23 mouse cellular contexts compared by ENCODE assay signal in the genomic region with DNA sequence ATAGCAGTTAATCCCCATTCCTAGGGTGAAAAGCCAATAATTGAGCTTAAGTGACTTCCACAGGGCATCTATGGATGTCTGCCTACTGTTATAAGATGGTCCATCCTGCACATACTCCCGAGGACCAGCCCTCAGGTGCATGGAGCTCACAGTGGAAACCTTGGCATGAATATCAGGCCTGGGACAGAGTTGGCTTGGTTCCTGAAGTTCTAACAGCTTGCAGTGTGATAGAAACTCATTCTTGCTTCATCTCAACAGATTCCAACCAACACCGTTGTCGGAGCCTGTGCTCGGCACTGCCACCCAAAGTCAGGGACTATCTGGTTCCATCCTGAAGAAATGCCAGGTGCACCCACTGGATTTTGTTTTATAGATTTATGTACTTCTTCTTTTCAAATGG.
DNase-seq lines count a peak whose midpoint lies in the region; ATAC-seq and TF ChIP-seq lines count a peak whose summit lies in the region.
"Had no signal": no experiment of that assay in that cellular context is flagged by ENCODE, and none has a peak within 500 bp of the region (broad histone marks: within the 10 kb centered on the region; RNA-seq: fewer than 3 reads in every experiment).

No protein-coding gene starts in this region.

- H3K27me3 ChIP-seq in midbrain, postnatal 0 days (ENCODE audit: insufficient read depth, low read length) = no peaks in the 10 kb centered on the region
- H3K27me3 ChIP-seq in midbrain, embryonic 10.5 days (ENCODE audit: low read depth, poor library complexity, severe bottlenecking) = no peaks in the 10 kb centered on the region
- H3K27me3 ChIP-seq in liver, embryonic 12.5 days (replicated peaks) = no peaks in the 10 kb centered on the region
- H3K27me3 ChIP-seq in intestine, embryonic 15.5 days (replicated peaks) = no peaks in the 10 kb centered on the region
- H3K27me3 ChIP-seq: CH12.LX; embryonic facial prominence, embryonic 15.5 days; forebrain, embryonic 12.5 days; kidney, embryonic 15.5 days; limb, embryonic 13.5 days; midbrain, embryonic 12.5 days had no signal

- H3K36me3 ChIP-seq in midbrain, postnatal 0 days (ENCODE audit: insufficient read depth, low read length) = no peaks in the 10 kb centered on the region
- no peaks in the 10 kb centered on the region for H3K36me3 ChIP-seq in midbrain, embryonic 10.5 days
- no peaks in the 10 kb centered on the region for H3K36me3 ChIP-seq in liver, embryonic 12.5 days
- no peaks in the 10 kb centered on the region for H3K36me3 ChIP-seq in intestine, embryonic 15.5 days
- H3K36me3 ChIP-seq: embryonic facial prominence, embryonic 15.5 days; forebrain, embryonic 12.5 days; kidney, embryonic 15.5 days; limb, embryonic 13.5 days; midbrain, embryonic 12.5 days had no signal

- 87% methylated on average over 4 of the region's 4 CpGs for WGBS in midbrain, postnatal 0 days
- WGBS in midbrain, embryonic 10.5 days = 93% methylated on average over 4 of the region's 4 CpGs
- 78% methylated on average over 4 of the region's 4 CpGs for WGBS in liver, embryonic 12.5 days (ENCODE audit: insufficient replicate concordance)
- WGBS in intestine, embryonic 15.5 days = 89% methylated on average over 4 of the region's 4 CpGs

- no peaks in the 10 kb centered on the region for H3K9me3 ChIP-seq in midbrain, postnatal 0 days (ENCODE audit: low read length)
- H3K9me3 ChIP-seq in midbrain, embryonic 10.5 days (replicated peaks) = no peaks in the 10 kb centered on the region
- no peaks in the 10 kb centered on the region; the same call in 1 of the 2 replicates for H3K9me3 ChIP-seq in liver, embryonic 12.5 days (replicated peaks)
- H3K9me3 ChIP-seq in intestine, embryonic 15.5 days = no peaks in the 10 kb centered on the region
- H3K9me3 ChIP-seq: kidney, embryonic 15.5 days; limb, embryonic 13.5 days; midbrain, embryonic 12.5 days had no signal

- H3K9ac ChIP-seq in midbrain, postnatal 0 days (replicated peaks; ENCODE audit: low read length, poor library complexity, severe bottlenecking) = no peak overlapping the region
- no peak overlapping the region for H3K9ac ChIP-seq in liver, embryonic 12.5 days
- no peak overlapping the region for H3K9ac ChIP-seq in intestine, embryonic 15.5 days
- H3K9ac ChIP-seq: embryonic facial prominence, embryonic 15.5 days; forebrain, embryonic 12.5 days; forebrain, postnatal 0 days; kidney, embryonic 15.5 days; limb, embryonic 13.5 days; liver, postnatal 0 days; midbrain, embryonic 12.5 days had no signal

- no peak overlapping the region for H3K4me3 ChIP-seq in midbrain, postnatal 0 days (ENCODE audit: low read depth, low read length)
- H3K4me3 ChIP-seq in midbrain, embryonic 10.5 days = no peak overlapping the region
- no peak overlapping the region for H3K4me3 ChIP-seq in liver, embryonic 12.5 days
- H3K4me3 ChIP-seq in intestine, embryonic 15.5 days (replicated peaks) = no peak overlapping the region
- H3K4me3 ChIP-seq: embryonic facial prominence, embryonic 15.5 days; forebrain, embryonic 12.5 days; kidney, embryonic 15.5 days; limb, embryonic 13.5 days; midbrain, embryonic 12.5 days had no signal

- peak; percentile 23; the same call in 1 of the 2 replicates for ATAC-seq in cerebellum, adult (ENCODE audit: insufficient number of reproducible peaks, low FRiP score, low TSS enrichment)
- no peak for ATAC-seq in midbrain, postnatal 0 days (ENCODE audit: low FRiP score)
- ATAC-seq in liver, embryonic 12.5 days = no peak
- ATAC-seq in intestine, embryonic 15.5 days = no peak
- ATAC-seq: forebrain, postnatal 0 days; intestine, postnatal 0 days; liver, postnatal 0 days had no signal

- no peak overlapping the region for H3K4me2 ChIP-seq in midbrain, postnatal 0 days (ENCODE audit: low read depth, low read length, poor library complexity, severe bottlenecking)
- H3K4me2 ChIP-seq in liver, embryonic 12.5 days = no peak overlapping the region
- H3K4me2 ChIP-seq in intestine, embryonic 15.5 days (replicated peaks) = no peak overlapping the region
- H3K4me2 ChIP-seq: embryonic facial prominence, embryonic 15.5 days; forebrain, embryonic 12.5 days; kidney, embryonic 15.5 days; limb, embryonic 13.5 days; liver, embryonic 11.5 days; midbrain, embryonic 12.5 days had no signal

- no peaks in the 10 kb centered on the region for H3K4me1 ChIP-seq in midbrain, postnatal 0 days (ENCODE audit: insufficient read depth, low read length)
- H3K4me1 ChIP-seq in midbrain, embryonic 10.5 days = no peaks in the 10 kb centered on the region
- no peaks in the 10 kb centered on the region for H3K4me1 ChIP-seq in liver, embryonic 12.5 days
- H3K4me1 ChIP-seq in intestine, embryonic 15.5 days (replicated peaks) = no peaks in the 10 kb centered on the region
- H3K4me1 ChIP-seq: embryonic facial prominence, embryonic 15.5 days; forebrain, embryonic 12.5 days; kidney, embryonic 15.5 days; limb, embryonic 13.5 days; midbrain, embryonic 12.5 days had no signal

- H3K27ac ChIP-seq in midbrain, postnatal 0 days (ENCODE audit: low read depth, low read length) = no peak overlapping the region
- H3K27ac ChIP-seq in midbrain, embryonic 10.5 days (replicated peaks) = no peak overlapping the region
- H3K27ac ChIP-seq in liver, embryonic 12.5 days = no peak overlapping the region
- H3K27ac ChIP-seq in intestine, embryonic 15.5 days = no peak overlapping the region
- H3K27ac ChIP-seq: embryonic facial prominence, embryonic 15.5 days; forebrain, embryonic 12.5 days; kidney, embryonic 15.5 days; limb, embryonic 13.5 days; midbrain, embryonic 12.5 days had no signal

- no peak for DNase-seq in cerebellum, postnatal 4 days (ENCODE audit: low spot score in 2 of 2)
- peak; percentile 40 for DNase-seq in midbrain, postnatal 0 days (ENCODE audit: low spot score)
- DNase-seq in midbrain, embryonic 10.5 days (ENCODE audit: low spot score) = no peak
- DNase-seq in cerebellum, postnatal 10 days = peak; percentile 55 to 62
- no peak for DNase-seq in urinary bladder, adult 18-20 months (ENCODE audit: low spot score in 2 of 2)
- DNase-seq: adrenal gland, adult 8-10 months; forebrain, postnatal 0 days; kidney, postnatal 25 days; liver, postnatal 0 days; lung, postnatal 36 days; retina, postnatal 1 day; right cerebral cortex, postnatal 14 days had no signal

- no peak for TF ChIP-seq CTCF in midbrain, postnatal 0 days (IDR thresholded peaks at IDR 0.05)

Comparison
In these comparisons a context has a peak if more than half of its experiments do, and no peak if none do; other contexts are left out.
1. DNase-seq: peak in midbrain, postnatal 0 days (single experiment) and cerebellum, postnatal 10 days (2 of 2); none in cerebellum, postnatal 4 days (0 of 2), midbrain, embryonic 10.5 days (single experiment) and urinary bladder, adult 18-20 months (0 of 2).